Mouse (Mus musculus) heart, adult 2 months (tissue): ENCODE measurements around the gene Susd4.

Experiments used
- CTCF ChIP-seq: fragments of 200-600 bp; IDR thresholded peaks from 2 replicates; pipeline ENCODE4 v1.8.1; 2022; ENCODE audit warnings: antibody characterized with exemption, mild to moderate bottlenecking, moderate library complexity
- POLR2A ChIP-seq: fragments of 200-500 bp; IDR thresholded peaks from 2 replicates; pipeline ENCODE4 v1.6.1; 2011; ENCODE audit warnings: mild to moderate bottlenecking, low read depth, low read length, control low read depth; ENCODE audit not compliant: insufficient read depth

DNA sequence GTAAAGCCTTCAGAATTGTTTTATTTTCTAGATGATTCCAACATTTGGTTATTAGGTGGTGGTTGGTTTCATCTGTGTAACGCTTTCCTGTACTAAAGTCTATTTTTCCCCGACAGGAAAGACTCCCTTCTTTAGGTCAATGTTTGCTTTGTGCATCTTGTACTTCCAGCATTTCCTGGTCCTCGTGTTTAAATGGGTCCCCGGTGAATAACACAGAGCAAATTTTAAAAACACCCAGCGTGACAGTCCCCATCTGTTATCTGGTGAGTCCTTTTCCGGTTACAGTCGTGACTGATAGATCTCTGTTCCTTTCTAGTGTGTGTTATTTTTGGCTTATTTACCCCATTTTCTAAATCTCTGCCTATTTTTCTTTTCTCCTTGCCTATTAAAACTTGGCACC lies 31.0 kb upstream of the Susd4 start:
- TF ChIP-seq CTCF, result no peak
- TF ChIP-seq POLR2A, result no peak
